Comparison of ENCODE assay signal across 17 mouse cellular contexts in genomic region chr10:119761451-119762367, GRCm38 (mm10).
DNase-seq lines count a peak whose midpoint lies in the region; ATAC-seq and TF ChIP-seq lines count a peak whose summit lies in the region.
"Had no signal": no experiment of that assay in that cellular context is flagged by ENCODE, and none has a peak within 500 bp of the region (broad histone marks: within the 10 kb centered on the region; RNA-seq: fewer than 3 reads in every experiment).

No protein-coding gene starts in this region.

- peak overlapping the region; percentile 38 for H3K4me2 ChIP-seq in midbrain, embryonic 15.5 days
- no peak overlapping the region for H3K4me2 ChIP-seq in kidney, embryonic 15.5 days
- no peak overlapping the region for H3K4me2 ChIP-seq in stomach, postnatal 0 days (replicated peaks; ENCODE audit: low read depth)
- H3K4me2 ChIP-seq: embryonic facial prominence, embryonic 12.5 days; liver, embryonic 13.5 days had no signal

- no peaks in the 10 kb centered on the region for H3K36me3 ChIP-seq in midbrain, embryonic 15.5 days (replicated peaks)
- no peaks in the 10 kb centered on the region for H3K36me3 ChIP-seq in kidney, embryonic 15.5 days
- H3K36me3 ChIP-seq in stomach, postnatal 0 days (ENCODE audit: control insufficient read depth, insufficient read depth, low read length): no peaks in the 10 kb centered on the region
- H3K36me3 ChIP-seq: embryonic facial prominence, embryonic 12.5 days; liver, embryonic 13.5 days had no signal

- DNase-seq in frontal cortex, postnatal 10 days (ENCODE audit: low spot score in 2 of 2): no peak
- DNase-seq in R1 (ENCODE audit: low read depth, low spot score): peak; percentile 61
- DNase-seq in hindlimb bud, embryonic 11.5 days (ENCODE audit: extremely low spot score, low read depth, low spot score): peak; percentile 42
- DNase-seq in stomach, postnatal 0 days (ENCODE audit: low spot score): no peak
- DNase-seq: adrenal gland, postnatal 10 days; B cell, adult 2 months; cerebellum, adult 2 months; gastrocnemius, postnatal 25 days; liver, embryonic 13.5 days; lung, postnatal 4 days; thymus, postnatal 4 days had no signal

- H3K4me1 ChIP-seq in midbrain, embryonic 15.5 days: peaks cover 14% of the 10 kb centered on the region
- no peaks in the 10 kb centered on the region for H3K4me1 ChIP-seq in kidney, embryonic 15.5 days
- H3K4me1 ChIP-seq in stomach, postnatal 0 days (replicated peaks; ENCODE audit: control insufficient read depth, insufficient read depth): no peaks in the 10 kb centered on the region
- H3K4me1 ChIP-seq: embryonic facial prominence, embryonic 12.5 days; liver, embryonic 13.5 days had no signal

- 0 out of 2 replicates have a peak overlapping the region, but pooled peaks have one; percentile 7 for H3K4me3 ChIP-seq in midbrain, embryonic 15.5 days
- no peak overlapping the region for H3K4me3 ChIP-seq in kidney, embryonic 15.5 days (replicated peaks)
- H3K4me3 ChIP-seq in stomach, postnatal 0 days (ENCODE audit: low read depth, low read length): no peak overlapping the region
- H3K4me3 ChIP-seq: embryonic facial prominence, embryonic 12.5 days; liver, embryonic 13.5 days had no signal

- H3K27me3 ChIP-seq in midbrain, embryonic 15.5 days (replicated peaks): no peaks in the 10 kb centered on the region
- H3K27me3 ChIP-seq in kidney, embryonic 15.5 days: no peaks in the 10 kb centered on the region
- H3K27me3 ChIP-seq in stomach, postnatal 0 days (ENCODE audit: control insufficient read depth, insufficient read depth, low read length): no peaks in the 10 kb centered on the region
- H3K27me3 ChIP-seq: embryonic facial prominence, embryonic 12.5 days; liver, embryonic 13.5 days had no signal

- WGBS in midbrain, embryonic 15.5 days: 62% methylated on average over 33 of the region's 33 CpGs
- WGBS in kidney, embryonic 15.5 days: 75% methylated on average over 33 of the region's 33 CpGs
- WGBS in stomach, postnatal 0 days: 92% methylated on average over 33 of the region's 33 CpGs

- H3K27ac ChIP-seq in midbrain, embryonic 15.5 days: peak overlapping the region; percentile 55
- no peak overlapping the region for H3K27ac ChIP-seq in kidney, embryonic 15.5 days
- no peak overlapping the region for H3K27ac ChIP-seq in stomach, postnatal 0 days (replicated peaks)
- H3K27ac ChIP-seq: embryonic facial prominence, embryonic 12.5 days; kidney, postnatal 0 days; liver, embryonic 13.5 days had no signal

- no peak for TF ChIP-seq CTCF in stomach, postnatal 0 days (IDR thresholded peaks at IDR 0.05; ENCODE audit: low read depth)

- no peaks in the 10 kb centered on the region for H3K9me3 ChIP-seq in midbrain, embryonic 15.5 days
- no peaks in the 10 kb centered on the region for H3K9me3 ChIP-seq in kidney, embryonic 15.5 days (replicated peaks)
- H3K9me3 ChIP-seq in stomach, postnatal 0 days (ENCODE audit: control insufficient read depth, low read length): no peaks in the 10 kb centered on the region
- H3K9me3 ChIP-seq: embryonic facial prominence, embryonic 12.5 days had no signal

- peak; percentile 86 for ATAC-seq in frontal cortex, adult (ENCODE audit: low TSS enrichment)
- peak; percentile 52 for ATAC-seq in midbrain, embryonic 15.5 days (replicated peaks)
- ATAC-seq in kidney, embryonic 15.5 days (replicated peaks; ENCODE audit: low FRiP score): no peak
- ATAC-seq in stomach, postnatal 0 days (ENCODE audit: low FRiP score, low TSS enrichment): no peak
- ATAC-seq in inflammation-experienced regulatory T-cells, adult 6 months: no peak

- no peak overlapping the region for H3K9ac ChIP-seq in midbrain, embryonic 15.5 days
- no peak overlapping the region for H3K9ac ChIP-seq in kidney, embryonic 15.5 days
- no peak overlapping the region for H3K9ac ChIP-seq in stomach, postnatal 0 days (ENCODE audit: low read length)
- H3K9ac ChIP-seq: embryonic facial prominence, embryonic 12.5 days; liver, embryonic 13.5 days had no signal

- no peak for TF ChIP-seq EP300 in stomach, postnatal 0 days (optimal IDR thresholded peaks at IDR 0.05)

Comparison
In these comparisons a context has a peak if more than half of its experiments do, and no peak if none do; other contexts are left out.
1. ATAC-seq: peak in frontal cortex, adult (single experiment) and midbrain, embryonic 15.5 days (single experiment); none in kidney, embryonic 15.5 days (single experiment), stomach, postnatal 0 days (single experiment) and inflammation-experienced regulatory T-cells, adult 6 months (single experiment).
2. DNase-seq: peak in R1 (single experiment) and hindlimb bud, embryonic 11.5 days (single experiment); none in frontal cortex, postnatal 10 days (0 of 2) and stomach, postnatal 0 days (single experiment).